Mouse (Mus musculus) heart, postnatal 4 days (tissue): Measurements from ENCODE around the gene Taldo1. TPM values are rescaled to one million over a fixed set of nuclear protein-coding genes. Genes with fewer than 3 reads are reported as not detected.
"Not testable (repeated sequence)": the region's sequence is repeated elsewhere in the genome, so short reads cannot be mapped to it uniquely, and the experiment has no call there.

ENCODE experiments used
- DNase-seq: peaks from one replicate; pipeline ENCODE4 v3.0.0; 2021
- total RNA-seq, 2 experiments: library from RNA; stranded (reverse); gene quantifications; 2 replicates each; pipeline ENCODE4 v1.2.3; 2021

The Taldo1 gene
- total RNA-seq, 2 experiments from 2014 or later, result 126 to 134 TPM

DNA sequence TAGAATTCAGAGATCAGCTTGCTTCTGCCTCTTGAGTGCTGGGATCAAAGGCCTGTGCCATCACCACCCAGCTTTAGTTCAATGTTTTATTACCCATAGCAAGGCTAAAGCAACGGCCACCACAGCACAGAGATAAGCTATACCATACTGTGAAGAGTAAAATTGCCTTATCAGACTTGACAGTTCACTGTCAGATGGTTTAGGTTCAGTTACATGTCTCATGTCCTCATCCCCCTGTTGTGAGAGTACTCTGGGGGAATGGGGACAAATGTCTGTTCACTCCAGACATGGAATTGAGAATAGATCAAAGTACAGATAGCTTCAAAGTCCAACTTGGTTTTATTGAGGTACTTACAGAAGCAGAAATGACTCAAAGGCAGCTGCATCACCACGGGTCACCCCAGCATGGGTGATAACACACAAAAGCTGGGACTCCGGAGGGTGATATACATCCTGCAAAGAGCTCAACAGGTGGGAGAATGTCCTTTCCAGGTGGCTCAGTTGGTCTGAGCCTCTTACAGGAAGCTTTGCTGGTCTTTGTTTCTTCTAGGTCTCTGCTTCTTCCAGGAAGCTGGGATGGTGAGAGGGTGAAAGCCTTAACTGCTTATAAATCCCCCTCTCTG is 3.4 kb upstream of the Taldo1 start:
- DNase-seq, result no peak

DNA sequence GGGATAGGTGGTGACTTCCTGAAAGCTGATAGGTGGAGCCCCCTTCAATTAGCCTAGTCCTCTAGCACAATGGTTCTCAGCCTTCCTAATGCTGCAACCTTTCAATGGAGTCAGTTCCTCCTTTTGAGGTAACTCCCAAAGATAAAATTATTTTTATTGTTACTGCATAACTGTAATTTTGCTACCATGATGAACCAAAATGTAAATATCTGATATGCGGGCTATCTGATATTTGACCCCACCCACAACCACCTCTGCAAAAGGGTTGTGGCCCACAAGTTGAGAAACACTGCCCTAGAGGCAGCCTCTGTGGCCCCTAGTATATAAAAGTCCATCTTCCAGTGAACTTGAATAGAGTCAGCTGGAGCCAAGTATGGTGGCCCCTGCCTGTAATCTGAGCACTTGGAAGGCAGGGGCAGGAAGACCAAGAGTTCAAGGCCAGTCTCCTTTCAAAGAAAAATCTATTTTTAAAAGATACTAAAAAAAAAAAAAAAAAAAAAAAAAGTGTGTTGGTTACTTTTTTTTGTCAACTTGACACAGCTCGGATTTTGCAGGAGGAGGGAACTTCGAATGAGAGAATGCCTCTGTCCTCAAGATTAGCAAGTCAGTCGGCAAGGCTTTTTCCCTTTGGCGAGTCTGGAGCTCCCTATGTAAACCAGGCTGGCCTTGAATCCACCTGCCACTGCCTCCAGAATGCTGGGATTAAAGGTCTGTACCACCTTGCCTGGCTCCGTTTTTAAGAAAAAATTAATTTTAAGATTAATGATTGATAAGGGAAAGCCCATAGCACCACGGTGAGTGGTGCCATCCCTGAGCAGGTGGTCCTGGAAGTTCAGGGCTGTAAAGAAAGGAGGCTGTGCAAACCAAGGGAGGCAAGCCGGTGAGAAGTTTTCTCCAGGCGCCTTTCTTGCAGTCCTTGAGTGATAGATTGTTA is 1.4 kb upstream of the Taldo1 start:
- no peak for DNase-seq

DNA sequence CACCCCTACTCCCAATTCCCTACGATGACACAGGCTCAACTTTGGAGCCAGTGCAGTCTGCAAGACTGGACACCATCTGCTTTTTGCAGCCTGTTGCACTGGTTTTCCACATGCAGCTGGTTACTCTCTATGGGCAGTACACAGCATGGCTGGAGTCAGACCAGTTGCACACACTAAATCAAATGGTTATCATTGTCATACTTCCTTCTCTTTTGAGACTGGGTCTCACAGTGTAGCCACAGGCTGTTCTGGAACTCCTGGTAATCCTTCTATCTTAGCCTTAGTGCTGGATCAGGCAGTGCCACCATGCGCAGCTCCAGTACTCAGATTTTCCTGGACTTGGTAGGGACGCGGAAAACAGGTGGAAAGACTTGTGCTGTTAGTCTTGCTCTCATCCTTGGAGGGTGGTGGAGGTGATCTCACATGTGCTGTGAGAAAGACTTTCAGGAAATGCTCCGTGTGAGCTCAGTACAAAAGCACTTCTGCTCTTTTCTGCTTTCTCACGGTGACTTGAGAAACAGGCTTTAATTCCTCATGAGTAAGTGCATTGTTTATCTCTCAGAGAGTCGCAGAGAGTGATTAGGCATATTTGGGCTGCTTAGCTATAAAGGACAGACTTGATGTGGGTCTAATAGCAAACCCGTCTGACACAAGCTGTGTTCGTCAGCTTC is 688 bp downstream of the Taldo1 start:
- DNase-seq, result no peak

DNA sequence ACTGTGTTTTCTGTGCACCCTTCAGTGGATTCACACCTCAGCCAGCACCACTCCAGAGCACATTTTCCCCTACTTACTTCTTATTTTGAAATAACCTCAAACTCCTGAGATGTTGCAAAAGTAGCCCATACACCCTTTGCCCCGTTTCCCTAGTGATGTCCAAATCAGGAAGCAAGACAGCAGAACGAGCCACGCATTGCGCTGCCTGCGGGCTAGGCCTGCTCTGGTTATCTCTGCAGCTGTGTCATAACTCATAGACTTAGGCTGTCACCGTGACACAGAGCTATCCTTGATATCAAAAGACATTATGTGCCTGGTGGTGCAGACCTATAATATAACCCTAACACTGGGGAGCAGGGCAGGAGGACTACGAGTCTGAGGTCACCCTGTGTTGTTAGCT is 2.2 kb downstream of the Taldo1 start:
- no peak for DNase-seq

DNA sequence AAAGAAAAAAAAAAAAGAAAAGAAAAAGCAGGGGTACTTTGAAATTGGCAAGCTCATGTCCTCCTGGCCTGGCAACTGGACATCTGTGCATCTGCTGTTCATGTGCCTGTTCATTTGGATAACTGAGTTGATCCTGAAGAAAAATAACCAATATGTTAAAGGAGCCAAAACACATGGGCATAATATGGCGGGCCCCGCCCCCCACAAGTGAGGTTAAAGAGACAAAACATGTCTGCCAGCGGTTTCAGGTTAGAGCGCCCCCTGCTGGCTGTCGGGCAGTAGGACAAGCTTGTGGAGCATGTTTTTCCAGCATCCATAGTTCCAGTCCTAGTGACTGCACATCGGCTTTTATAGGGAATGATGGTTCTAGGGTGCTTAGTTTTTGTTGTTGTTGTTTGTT is 2.8 kb downstream of the Taldo1 start:
- peak; percentile 79 for DNase-seq

- DNase-seq, result no peak
These were observed 3.3 kb downstream of the Taldo1 start for GRCm38 (mm10) chr7:141395348-141395747.

DNA sequence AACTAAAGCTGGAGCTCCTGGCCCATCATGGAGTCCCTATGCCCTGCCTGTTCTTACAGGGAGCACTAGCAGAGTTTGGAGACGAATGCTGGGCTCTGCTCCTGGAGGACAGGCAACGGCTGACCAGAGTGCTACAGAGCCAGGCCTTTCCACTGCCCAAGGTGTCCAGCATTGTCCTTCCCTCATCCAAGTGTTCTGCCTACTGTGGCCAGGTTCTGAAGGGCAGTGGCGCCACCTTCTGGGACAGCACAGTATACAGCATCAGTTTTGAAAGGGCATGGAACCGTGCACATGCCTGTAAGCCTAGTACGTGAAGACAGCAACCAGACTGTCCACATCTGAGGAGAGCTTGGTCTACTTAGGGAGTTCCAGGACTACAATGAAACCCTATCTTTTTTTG is 11.3 kb downstream of the Taldo1 start:
- peak; percentile 71 for DNase-seq

GRCm38 (mm10) chr7:141405466-141405865 is 13.5 kb downstream of the Taldo1 start:
- DNase-seq, result no peak

- DNase-seq, result not testable (repeated sequence)
These were observed 15.7 kb downstream of the Taldo1 start for GRCm38 (mm10) chr7:141407670-141408069.

DNA sequence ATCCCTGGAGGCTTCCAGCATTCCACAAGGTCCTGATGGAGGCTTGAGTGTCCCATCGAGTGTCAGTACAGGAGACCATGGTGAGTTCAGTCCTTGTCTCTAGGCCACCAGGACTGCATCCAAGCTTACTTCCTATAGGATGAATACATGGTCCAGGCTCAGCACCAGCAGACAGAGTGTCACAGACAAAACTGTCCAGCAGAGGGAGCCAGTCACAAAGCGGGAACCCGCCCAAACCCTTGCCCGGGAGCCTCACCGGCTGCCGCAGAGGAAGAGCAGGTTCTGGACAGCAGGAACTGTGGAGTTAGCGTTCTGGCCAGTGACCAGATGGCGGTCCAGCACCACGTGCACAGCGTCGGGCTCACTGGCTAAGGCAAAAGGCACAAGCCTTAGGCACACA is 16.8 kb downstream of the Taldo1 start:
- DNase-seq, result peak; percentile 93

- no peak for DNase-seq
These were observed 18.6 kb downstream of the Taldo1 start for GRCm38 (mm10) chr7:141410631-141411030.

GRCm38 (mm10) chr7:141411667-141412066 is 19.7 kb downstream of the Taldo1 start:
- no peak for DNase-seq

- DNase-seq, result no peak
These were observed 21.3 kb downstream of the Taldo1 start for GRCm38 (mm10) chr7:141413331-141413730.

DNA sequence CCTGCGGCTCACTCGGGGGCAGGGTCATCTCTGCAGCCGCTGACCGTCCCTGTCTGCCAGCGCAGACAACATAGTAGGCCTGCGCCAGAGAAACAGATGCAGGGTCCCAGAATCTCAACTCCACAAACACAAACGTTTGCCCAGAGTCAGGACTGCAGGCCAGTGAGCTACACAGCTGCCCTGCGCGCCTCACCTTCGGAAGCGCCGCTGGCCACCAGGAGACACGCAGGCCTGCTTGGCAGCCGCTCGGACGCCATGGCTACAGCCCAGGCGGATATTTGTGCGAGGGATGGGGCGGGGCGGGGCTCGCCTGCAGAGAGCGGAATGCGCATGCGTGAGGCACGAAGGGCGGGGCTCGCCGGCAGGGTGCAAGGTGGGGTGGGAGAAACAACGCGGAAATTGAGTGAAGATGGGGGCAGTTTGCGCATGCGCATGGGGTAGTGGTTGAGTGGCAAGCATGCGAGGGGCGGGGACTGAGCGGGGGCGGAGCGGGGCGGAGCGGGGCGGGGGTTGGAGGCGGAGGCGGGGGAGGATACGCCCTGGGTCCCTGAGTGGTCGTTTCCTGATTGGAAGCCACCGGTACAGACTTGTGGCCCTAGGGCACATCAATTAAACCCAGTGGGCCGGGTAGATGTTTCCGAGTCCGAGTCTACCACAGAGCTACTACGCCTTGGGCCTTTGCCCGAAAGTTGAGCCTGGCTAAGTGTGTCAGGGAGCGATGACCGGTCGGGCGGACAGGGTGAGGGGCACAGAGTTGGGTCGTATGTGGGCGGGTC is 22.0 kb downstream of the Taldo1 start, which contains the start of gene Gatd1:
Gene Gatd1, minus strand, starts transcription at position 328 of the 776 bp plus-strand sequence.
- DNase-seq, result peak; percentile 100

- no peak for DNase-seq
These were observed 24.3 kb downstream of the Taldo1 start for GRCm38 (mm10) chr7:141416144-141416841.

DNA sequence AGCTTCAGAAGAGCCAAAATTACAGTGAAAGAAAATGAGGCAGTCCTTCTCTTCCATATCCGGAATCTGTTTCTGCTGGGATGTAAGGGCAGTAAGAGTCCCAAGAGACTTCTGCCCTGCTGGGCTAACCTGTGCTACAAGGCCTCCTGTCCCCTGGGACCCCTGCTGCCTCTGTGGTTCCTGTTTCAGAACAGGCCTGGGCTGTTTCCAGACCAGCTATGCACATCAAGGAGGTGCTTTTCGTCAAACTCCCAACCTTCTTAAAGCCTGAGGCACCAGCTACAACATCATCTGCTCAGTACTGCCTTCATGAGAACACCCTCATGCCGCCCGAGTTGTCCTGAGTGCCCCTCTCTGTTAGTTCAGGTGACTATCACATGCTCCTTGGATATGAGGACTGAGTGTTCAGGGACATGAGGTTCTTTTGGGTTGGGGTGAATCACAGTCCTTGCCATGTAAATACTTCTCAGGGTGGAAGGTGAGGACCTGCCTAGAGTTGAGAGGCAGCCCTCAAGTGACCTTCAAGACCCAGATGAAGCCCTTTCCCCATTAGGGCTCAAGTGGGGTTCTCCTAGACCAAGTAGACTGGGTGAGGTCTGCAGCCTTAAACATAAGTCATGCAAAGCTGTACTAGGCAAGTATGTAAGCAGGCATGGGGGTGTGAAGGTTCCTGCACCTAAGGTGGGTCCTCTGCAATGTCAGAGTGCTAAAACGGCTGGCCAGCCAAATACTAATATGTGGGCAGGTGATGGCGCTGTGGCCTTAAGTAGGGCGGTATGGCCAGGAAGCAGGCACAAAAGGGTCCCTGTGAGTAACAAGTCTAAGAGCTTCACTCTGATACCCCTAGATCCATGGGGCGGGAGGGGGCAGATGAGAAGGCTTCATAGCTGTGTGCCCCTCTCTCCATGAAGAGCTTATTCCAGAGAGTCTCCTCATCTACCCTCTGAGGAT is 26.0 kb downstream of the Taldo1 start:
- DNase-seq, result no peak

DNA sequence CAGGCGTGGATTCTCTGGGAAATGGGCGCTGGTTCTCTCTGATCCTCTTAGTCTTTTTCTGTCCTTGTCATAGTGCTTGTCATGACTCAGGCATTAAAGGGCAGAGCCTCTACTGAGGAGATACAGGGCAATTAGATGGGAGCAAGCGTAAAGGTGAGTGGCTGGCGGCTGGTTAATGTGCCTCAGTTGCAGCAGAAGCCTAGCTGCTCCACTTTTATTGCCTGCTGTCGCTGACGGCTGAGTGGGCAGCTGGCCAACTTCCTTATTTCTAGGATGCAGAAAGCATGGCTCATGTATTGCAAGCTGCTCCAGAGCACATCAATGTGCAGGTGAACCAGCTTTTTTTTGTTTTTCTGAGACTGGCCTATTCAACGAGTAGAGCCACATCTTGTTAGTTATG is 27.0 kb downstream of the Taldo1 start:
- no peak for DNase-seq

- DNase-seq, result no peak
These were observed 28.2 kb downstream of the Taldo1 start for GRCm38 (mm10) chr7:141420030-141420702.

DNA sequence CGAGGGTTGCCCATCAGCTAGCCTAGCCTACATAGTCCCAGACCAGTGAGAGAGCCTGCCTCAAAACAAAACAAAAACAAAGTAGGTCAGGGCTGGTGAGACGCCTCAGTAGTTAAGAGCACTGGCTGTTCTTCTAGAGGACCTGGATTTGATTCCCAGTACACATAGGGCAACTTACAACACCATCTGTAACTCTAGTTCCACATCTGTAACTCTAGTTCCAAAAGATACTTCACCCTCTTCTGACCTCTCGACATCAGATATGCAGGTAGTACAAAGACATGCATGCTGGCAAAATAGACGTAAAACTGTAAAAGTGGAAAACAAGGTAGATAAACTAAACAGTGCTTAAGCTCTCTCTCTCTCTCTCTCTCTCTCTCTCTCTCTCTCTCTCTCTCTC is 31.8 kb downstream of the Taldo1 start:
- DNase-seq, result no peak
